Mouse (Mus musculus): ENCODE results near the gene Lmna. TPM values are rescaled to one million over a fixed set of nuclear protein-coding genes. Genes with fewer than 3 reads are reported as not detected.

The Lmna gene
- total RNA-seq, 2 experiments from 2014 or later = 178 to 181 TPM

- DNase-seq = no peak
These were observed 9.7 kb downstream of the Lmna start for GRCm38 (mm10) chr3:88500087-88500486.

GRCm38 (mm10) chr3:88499580-88499979 is 10.2 kb downstream of the Lmna start:
- no peak for DNase-seq

- peak; percentile 54 for DNase-seq
These were observed 13.9 kb downstream of the Lmna start for GRCm38 (mm10) chr3:88495741-88496415.

- peak; percentile 82 for DNase-seq
These were observed 14.7 kb downstream of the Lmna start for GRCm38 (mm10) chr3:88494836-88495628.

GRCm38 (mm10) chr3:88493706-88494582 is 15.8 kb downstream of the Lmna start:
- DNase-seq = no peak

GRCm38 (mm10) chr3:88487396-88487795 is 22.4 kb downstream of the Lmna start:
- DNase-seq = no peak

- DNase-seq = no peak
These were observed 22.9 kb downstream of the Lmna start for GRCm38 (mm10) chr3:88486887-88487286.

- DNase-seq = no peak
These were observed 23.7 kb downstream of the Lmna start for GRCm38 (mm10) chr3:88486043-88486442.

- DNase-seq = no peak
These were observed 25.0 kb downstream of the Lmna start for GRCm38 (mm10) chr3:88484597-88485316.

- peak; percentile 86 for DNase-seq
These were observed 26.1 kb downstream of the Lmna start for GRCm38 (mm10) chr3:88483621-88484020.

GRCm38 (mm10) chr3:88483141-88483540 is 26.6 kb downstream of the Lmna start:
- DNase-seq = no peak

GRCm38 (mm10) chr3:88482336-88482735 is 27.4 kb downstream of the Lmna start:
- DNase-seq = no peak

- no peak for DNase-seq
These were observed 28.2 kb downstream of the Lmna start for GRCm38 (mm10) chr3:88481372-88482040.

- no peak for DNase-seq
These were observed 29.1 kb downstream of the Lmna start for GRCm38 (mm10) chr3:88480679-88481078.

GRCm38 (mm10) chr3:88479828-88480227 is 29.9 kb downstream of the Lmna start:
- no peak for DNase-seq

- DNase-seq = no peak
These were observed 30.6 kb downstream of the Lmna start for GRCm38 (mm10) chr3:88479163-88479562.

GRCm38 (mm10) chr3:88477735-88478134 is 32.0 kb downstream of the Lmna start:
- peak; percentile 90 for DNase-seq

- DNase-seq = no peak
These were observed 33.4 kb downstream of the Lmna start for GRCm38 (mm10) chr3:88476403-88476802.

GRCm38 (mm10) chr3:88473571-88473970 is 36.2 kb downstream of the Lmna start:
- DNase-seq = no peak

- DNase-seq = peak; percentile 41
These were observed 36.7 kb downstream of the Lmna start for GRCm38 (mm10) chr3:88473020-88473419.

- DNase-seq = no peak
These were observed 38.7 kb downstream of the Lmna start for GRCm38 (mm10) chr3:88470943-88471479.

Data from heart, postnatal 4 days (tissue).